Mouse (Mus musculus) intestine, embryonic 14.5 days (tissue): ENCODE data around the gene Oaz3. TPM values are rescaled to one million over a fixed set of nuclear protein-coding genes. Genes with fewer than 3 reads are reported as not detected.

ENCODE experiments used
- ATAC-seq: fragments of 200-750 bp; cut with Nextera tagmentation; replicated peaks from 2 replicates; pipeline ENCODE4 v1.8.0; 2017; ENCODE audit warnings: low read depth, moderate number of reproducible peaks, moderate TSS enrichment, moderate library complexity; ENCODE audit not compliant: low FRiP score, low TSS enrichment
- DNase-seq: peaks from one replicate; pipeline ENCODE4 v3.0.0-alpha.2; 2018; ENCODE audit warnings: low spot score
- H3K27ac ChIP-seq: fragments of 300-500 bp; sonication (generic); 2 replicates; pipeline ENCODE4 v1.5.1; 2014; ENCODE audit warnings: low read depth, mild to moderate bottlenecking, control low read depth
- H3K27me3 ChIP-seq: fragments of 300-500 bp; sonication (generic); replicated peaks from 2 replicates; pipeline ENCODE4 v1.6.1; 2014; ENCODE audit warnings: low read length, control low read depth; ENCODE audit not compliant: control insufficient read depth, insufficient read depth
- H3K36me3 ChIP-seq: fragments of 300-500 bp; sonication (generic); 2 replicates; pipeline ENCODE4 v1.6.1; 2014; ENCODE audit warnings: low read length, control low read depth; ENCODE audit not compliant: control insufficient read depth, insufficient read depth
- H3K4me1 ChIP-seq: fragments of 300-500 bp; sonication (generic); replicated peaks from 2 replicates; pipeline ENCODE4 v1.6.1; 2014; ENCODE audit warnings: low read length, control low read depth, mixed read lengths; ENCODE audit not compliant: control insufficient read depth, insufficient read depth
- H3K4me2 ChIP-seq: fragments of 300-500 bp; sonication (generic); 2 replicates; pipeline ENCODE4 v1.6.1; 2014; ENCODE audit warnings: low read length
- H3K4me3 ChIP-seq: fragments of 300-500 bp; sonication (generic); 2 replicates; pipeline ENCODE4 v1.5.1; 2014; ENCODE audit warnings: low read depth, low read length, control low read depth, mixed read lengths
- H3K9ac ChIP-seq: fragments of 300-500 bp; sonication (generic); 2 replicates; pipeline ENCODE4 v1.6.1; 2014; ENCODE audit warnings: mild to moderate bottlenecking, low read length
- H3K9me3 ChIP-seq: fragments of 300-500 bp; sonication (generic); 2 replicates; pipeline ENCODE4 v1.6.1; 2016; ENCODE audit warnings: low read length, control low read depth; ENCODE audit not compliant: control insufficient read depth
- WGBS: fragments of 180-500 bp; shearing (Covaris S2); extraction: QIAGEN DNeasy Blood & Tissue Kit; methylation state at CpG from one replicate; pipeline ENCODE4 v1.1.7; 2014; 5-methylcytosine and 5-hydroxymethylcytosine counted together
- polyA plus RNA-seq: library from polyadenylated mRNA; unstranded; fragments of >200 nt; fragmentation: Nextera tagmentation; extraction: Ambion mirVana; gene quantifications from 2 replicates; pipeline ENCODE4 v1.2.1, GENCODE M21; 2014

The Oaz3 gene
- polyA plus RNA-seq, 1 experiment from 2014 or later: 0.51 TPM

DNA sequence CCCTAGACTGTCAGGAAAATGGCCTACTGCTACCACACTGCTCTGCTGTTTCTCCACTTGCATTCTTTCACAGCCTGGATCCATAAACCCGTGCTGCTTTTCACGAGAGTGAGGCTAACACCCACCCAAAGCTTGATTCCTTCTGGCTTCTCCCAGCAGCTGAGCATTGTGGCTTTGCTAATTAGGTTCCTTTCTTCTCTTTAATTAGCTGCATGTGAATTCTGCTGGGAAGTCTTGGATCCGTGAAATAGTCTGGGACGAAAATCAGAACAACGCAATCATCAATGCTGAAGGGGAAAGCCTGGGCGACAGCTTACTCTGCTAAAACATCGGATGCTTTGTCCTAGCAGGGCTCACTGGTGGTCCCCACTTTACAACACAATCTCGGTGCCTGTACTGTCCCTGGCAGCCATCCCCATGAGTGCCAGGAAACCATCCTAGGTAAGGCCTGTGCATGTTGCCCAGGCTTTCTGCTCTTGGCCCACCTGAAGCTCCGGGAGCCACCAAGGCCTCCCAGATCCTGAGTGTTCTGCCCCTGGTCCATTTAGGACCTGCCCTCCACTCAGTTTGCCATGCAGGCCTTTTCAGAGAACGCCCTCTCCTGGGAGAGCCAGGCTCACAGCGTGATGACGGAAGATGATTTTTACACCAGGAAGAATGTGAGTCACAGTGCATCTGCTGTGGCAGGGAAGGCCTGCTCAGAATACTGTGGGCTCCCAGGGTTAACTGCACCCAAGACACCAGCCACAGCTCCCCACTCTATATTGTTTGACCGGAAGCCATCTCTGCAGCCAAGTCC is 22.1 kb upstream of the Oaz3 start:
- no peak overlapping the region for H3K9ac ChIP-seq
- H3K27ac ChIP-seq: no peak overlapping the region
- 71% methylated on average over 13 of the region's 13 CpGs for WGBS

DNA sequence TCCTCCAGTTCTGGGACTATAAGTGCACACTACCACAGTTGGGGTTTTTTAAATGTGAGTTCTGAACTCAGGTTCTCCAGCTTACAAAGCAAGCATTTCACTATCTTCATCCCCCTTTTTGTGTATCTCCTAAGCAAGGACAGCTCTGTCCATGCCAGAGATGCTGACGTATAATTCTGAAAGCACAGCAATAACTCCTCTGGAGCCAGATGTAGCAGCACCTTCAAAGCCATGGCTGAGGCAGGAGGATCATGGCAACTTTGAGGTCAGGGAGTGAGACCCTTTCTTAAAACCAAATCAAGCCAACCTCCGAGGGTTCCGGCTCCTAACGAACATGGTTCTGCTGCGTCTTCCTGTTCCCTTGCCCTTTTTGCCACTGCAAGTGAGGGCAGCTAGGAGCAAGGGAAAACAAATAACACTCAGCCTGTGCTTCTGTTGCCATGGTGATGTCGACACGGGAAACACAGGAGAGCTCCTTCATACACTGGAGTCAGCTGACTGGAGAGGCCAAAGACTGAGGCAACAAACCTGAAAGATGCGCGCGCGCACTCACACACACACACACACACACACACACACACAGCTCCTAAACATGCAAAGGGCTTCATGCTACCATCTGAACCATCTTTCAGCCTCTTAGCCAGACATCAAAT is 20.3 kb upstream of the Oaz3 start:
- Histone ChIP-seq H3K4me1 (no peaks in the 10 kb centered on the region), H3K9ac (no peak overlapping the region), H3K4me2 (no peak overlapping the region), H3K4me3 (no peak overlapping the region), H3K9me3 (no peaks in the 10 kb centered on the region), H3K27me3 (no peaks in the 10 kb centered on the region), H3K36me3 (no peaks in the 10 kb centered on the region), H3K27ac (no peak overlapping the region)
- DNase-seq (no peak), ATAC-seq (no peak)
- WGBS: 55% methylated on average over 11 of the region's 11 CpGs

More for the DNA sequence above, 22.1 kb upstream of the Oaz3 start:
- Histone ChIP-seq H3K4me3 (no peak overlapping the region), H3K4me2 (no peak overlapping the region), H3K9me3 (no peaks in the 10 kb centered on the region), H3K27me3 (no peaks in the 10 kb centered on the region), H3K4me1 (no peaks in the 10 kb centered on the region), H3K36me3 (no peaks in the 10 kb centered on the region)
- DNase-seq (no peak), ATAC-seq (no peak)

DNA sequence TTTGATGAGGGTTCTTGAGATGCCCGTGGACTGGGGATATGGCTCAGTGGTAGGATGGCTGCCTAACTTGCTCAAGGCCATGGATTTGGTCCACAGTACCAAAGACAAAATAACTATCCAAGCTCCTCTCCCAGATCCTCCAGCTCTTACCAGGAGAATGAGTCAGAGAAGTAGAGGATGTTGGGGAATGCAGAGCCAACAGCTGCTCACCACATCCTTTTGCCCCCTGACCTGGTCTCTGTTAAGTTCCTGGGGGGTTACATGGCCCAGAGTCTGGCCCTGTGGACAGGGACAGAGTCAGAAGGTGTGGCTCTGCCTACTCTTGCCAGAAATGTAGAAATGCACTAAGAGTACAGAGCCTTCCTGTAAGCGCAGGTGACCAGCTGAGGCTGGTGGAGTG is 16.1 kb upstream of the Oaz3 start:
- H3K9ac ChIP-seq: no peak overlapping the region
- H3K27ac ChIP-seq: no peak overlapping the region
- no peaks in the 10 kb centered on the region for H3K27me3 ChIP-seq
- no peaks in the 10 kb centered on the region for H3K9me3 ChIP-seq
- no peaks in the 10 kb centered on the region for H3K36me3 ChIP-seq
- ATAC-seq (no peak), DNase-seq (no peak)
- 88% methylated on average over 2 of the region's 2 CpGs for WGBS
- no peak overlapping the region for H3K4me2 ChIP-seq
- no peaks in the 10 kb centered on the region for H3K4me1 ChIP-seq
- H3K4me3 ChIP-seq: no peak overlapping the region

DNA sequence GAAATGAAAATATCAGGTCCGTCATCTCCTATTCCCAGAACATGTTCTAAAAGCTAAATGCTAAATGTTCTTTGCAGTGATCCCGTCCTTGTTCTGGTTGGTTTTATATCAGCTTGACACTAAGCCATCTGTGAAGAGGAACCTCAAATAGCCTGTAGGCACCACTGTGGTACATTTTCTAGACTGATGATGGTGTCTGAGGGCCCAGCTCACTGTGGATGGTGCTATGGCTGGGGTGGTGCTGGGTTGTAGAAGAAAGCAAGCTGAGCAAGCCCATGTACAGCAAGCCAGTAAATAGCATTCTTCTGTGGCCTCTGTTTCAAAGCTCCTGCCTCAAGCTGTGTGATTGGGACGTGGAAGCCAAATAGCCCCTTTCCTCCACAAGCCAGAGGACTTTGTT is 13.3 kb upstream of the Oaz3 start:
- H3K9me3 ChIP-seq: no peaks in the 10 kb centered on the region
- ATAC-seq (no peak), DNase-seq (no peak)
- H3K4me2 ChIP-seq: no peak overlapping the region
- no peaks in the 10 kb centered on the region for H3K36me3 ChIP-seq
- no peaks in the 10 kb centered on the region for H3K27me3 ChIP-seq
- H3K4me3 ChIP-seq: no peak overlapping the region
- no peak overlapping the region for H3K27ac ChIP-seq
- H3K4me1 ChIP-seq: no peaks in the 10 kb centered on the region
- no peak overlapping the region for H3K9ac ChIP-seq
- 77% methylated on average over 3 of the region's 3 CpGs for WGBS

DNA sequence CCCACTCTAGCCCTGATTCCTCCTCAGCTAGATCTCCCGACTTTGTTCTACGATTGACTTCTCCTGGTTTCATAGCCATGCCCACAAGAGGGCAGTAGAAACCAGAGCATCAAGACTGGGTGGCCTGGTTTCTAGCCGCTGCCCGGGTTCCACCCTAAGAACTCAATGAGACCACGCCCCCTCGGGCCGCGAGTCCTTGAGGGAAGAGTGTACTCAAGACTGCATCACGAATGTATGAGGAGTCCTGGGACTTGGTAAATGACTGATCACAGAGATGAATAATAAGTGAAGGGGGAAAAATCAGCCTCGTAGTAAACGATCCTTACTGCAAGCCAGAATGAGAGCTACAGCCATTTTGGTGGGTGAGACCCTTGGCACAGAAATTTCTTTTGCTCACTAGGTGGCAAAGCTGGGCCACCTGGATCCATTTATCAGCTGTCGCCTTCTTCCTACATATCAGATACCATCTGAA is 12.8 kb upstream of the Oaz3 start:
- no peak overlapping the region for H3K27ac ChIP-seq
- H3K27me3 ChIP-seq: no peaks in the 10 kb centered on the region
- no peaks in the 10 kb centered on the region for H3K9me3 ChIP-seq
- H3K4me3 ChIP-seq: peak overlapping the region; percentile 28
- peak; percentile 85 for ATAC-seq
- WGBS: 3% methylated on average over 12 of the region's 12 CpGs
- H3K4me2 ChIP-seq: peak overlapping the region; percentile 45
- H3K9ac ChIP-seq: no peak overlapping the region
- H3K36me3 ChIP-seq: no peaks in the 10 kb centered on the region
- no peaks in the 10 kb centered on the region for H3K4me1 ChIP-seq
- DNase-seq: peak; percentile 92

DNA sequence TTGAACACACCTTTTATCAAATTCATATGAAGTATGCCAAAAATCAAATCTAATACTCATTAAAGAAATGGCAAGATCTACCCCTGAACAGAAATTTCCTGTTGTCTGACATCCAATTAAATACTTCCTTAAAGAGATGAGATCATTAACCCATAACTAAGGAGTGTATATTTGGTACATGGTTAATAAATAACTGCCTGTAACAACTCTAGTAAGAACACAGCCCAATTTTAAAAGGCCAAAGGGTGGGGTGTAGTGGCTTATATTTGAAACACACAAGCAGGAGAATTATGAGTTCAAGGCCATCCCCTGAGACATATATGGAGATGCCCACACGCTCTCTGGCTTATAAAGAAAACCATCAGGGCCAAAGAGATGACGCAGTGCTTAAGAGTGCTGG is 5.7 kb upstream of the Oaz3 start:
- ATAC-seq (no peak), DNase-seq (no peak)
- no peak overlapping the region for H3K4me3 ChIP-seq
- no peak overlapping the region for H3K4me2 ChIP-seq
- H3K9me3 ChIP-seq: no peaks in the 10 kb centered on the region
- no peaks in the 10 kb centered on the region for H3K27me3 ChIP-seq
- H3K4me1 ChIP-seq: peaks cover 2% of the 10 kb centered on the region; the same call in 1 of the 2 replicates
- no peak overlapping the region for H3K9ac ChIP-seq
- 91% methylated on average over 2 of the region's 2 CpGs for WGBS
- no peak overlapping the region for H3K27ac ChIP-seq
- H3K36me3 ChIP-seq: peaks cover 46% of the 10 kb centered on the region

DNA sequence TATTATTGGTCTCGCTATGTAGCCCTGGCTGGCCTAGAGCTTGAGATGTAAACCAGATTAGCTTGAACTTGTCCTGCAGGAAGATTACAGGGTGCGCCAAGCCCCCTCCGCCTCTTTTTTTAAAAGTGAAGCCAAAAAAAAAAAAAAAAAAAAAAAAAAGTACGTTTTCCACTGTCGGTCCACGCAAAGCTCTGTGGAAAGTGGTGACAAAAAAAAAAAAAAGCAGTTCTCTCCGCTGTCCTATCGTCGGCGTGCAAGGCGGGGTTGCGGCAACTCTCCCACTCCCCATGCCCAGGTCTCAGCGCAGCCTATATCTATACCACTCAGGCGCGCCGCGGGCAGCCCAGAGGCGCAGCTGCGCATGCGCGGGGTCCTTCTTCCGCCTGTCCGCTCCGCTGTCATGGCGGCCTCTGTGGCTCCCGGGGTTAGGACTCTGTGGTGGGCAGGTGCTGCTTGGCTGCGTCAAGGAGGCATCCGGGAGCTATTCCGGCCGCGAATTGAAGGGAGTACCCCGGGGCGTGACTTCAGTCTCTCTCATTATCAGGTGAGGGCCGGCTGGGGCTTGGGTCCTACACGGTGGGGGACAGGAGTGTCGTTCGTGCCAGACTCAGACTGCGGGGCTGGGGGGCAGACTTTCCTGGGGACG is 641 bp downstream of the Oaz3 start, which contains the start of gene Mrpl9:
Mrpl9 (plus strand) TSS at position 368 of the 646 bp plus-strand sequence.
- DNase-seq (peak; percentile 98), ATAC-seq (peak; percentile 98)
- WGBS: under 1% methylated on average over 39 of the region's 39 CpGs
- H3K27me3 ChIP-seq: peaks cover 6% of the 10 kb centered on the region; the same call in 1 of the 2 replicates
- H3K36me3 ChIP-seq: peaks cover 35% of the 10 kb centered on the region
- no peaks in the 10 kb centered on the region for H3K9me3 ChIP-seq
- H3K9ac ChIP-seq: peak within 1 kb of the TSS; percentile 88
- peak within 1 kb of the TSS; percentile 43; the same call in 1 of the 2 replicates for H3K27ac ChIP-seq
- peak within 1 kb of the TSS; percentile 98 for H3K4me3 ChIP-seq
- H3K4me1 ChIP-seq: peaks cover 7% of the 10 kb centered on the region
- peak within 1 kb of the TSS; percentile 65 for H3K4me2 ChIP-seq

DNA sequence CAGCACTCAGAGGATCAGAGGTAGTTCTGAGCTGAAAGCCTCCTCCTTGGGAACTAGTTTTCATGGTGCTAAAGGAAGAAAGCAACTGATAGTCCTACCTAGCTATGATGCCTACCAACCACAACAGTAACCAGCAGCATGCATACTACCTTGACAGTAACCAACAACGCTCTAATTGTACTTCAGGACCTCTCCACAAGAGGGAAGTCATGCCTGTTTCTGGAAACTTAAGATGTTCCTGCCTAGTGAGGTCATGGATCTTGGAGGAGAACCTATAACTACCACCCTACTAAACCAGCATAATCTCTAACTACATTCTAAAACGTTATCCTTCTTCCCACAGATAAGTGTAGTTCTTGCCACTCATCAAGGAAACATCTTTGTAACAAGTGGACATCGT is 2.5 kb downstream of the Oaz3 start:
- peaks cover 16% of the 10 kb centered on the region for H3K36me3 ChIP-seq
- peaks cover 6% of the 10 kb centered on the region; the same call in 1 of the 2 replicates for H3K27me3 ChIP-seq
- no peak overlapping the region for H3K9ac ChIP-seq
- ATAC-seq: no peak
- no peak overlapping the region for H3K4me2 ChIP-seq
- no peak overlapping the region for H3K27ac ChIP-seq
- H3K4me1 ChIP-seq: peaks cover 7% of the 10 kb centered on the region
- WGBS: 41% methylated on average over 3 of the region's 3 CpGs
- H3K9me3 ChIP-seq: no peaks in the 10 kb centered on the region
- DNase-seq: no peak
- no peak overlapping the region for H3K4me3 ChIP-seq
